Mouse (Mus musculus) kidney, postnatal 36 days (tissue): ENCODE measurements around the gene Man1b1.

Experiments used
- DNase-seq, 2 experiments: peaks; one replicate each; pipeline ENCODE4 v3.0.0; 2021 to 2022; ENCODE audit warnings: mixed read lengths in 2 of 2

Gene Man1b1

GRCm38 (mm10) chr2:25332286-25333160 lies at the start of gene Man1b1:
TSS of gene Man1b1 (plus strand) at chr2:25332338.
- DNase-seq = peak; percentile 99 to 100

- no peak for DNase-seq
Measured at GRCm38 (mm10) chr2:25285551-25285950, 46.6 kb upstream of the Man1b1 start.

GRCm38 (mm10) chr2:25286314-25286713 lies 45.8 kb upstream of the Man1b1 start:
- no peak for DNase-seq

GRCm38 (mm10) chr2:25286837-25287636 lies 45.1 kb upstream of the Man1b1 start:
- DNase-seq = peak; percentile 45 to 61

GRCm38 (mm10) chr2:25287927-25288649 lies 44.0 kb upstream of the Man1b1 start, which contains the start of gene Tmem210:
TSS of gene Tmem210 (plus strand) at chr2:25288145.
- DNase-seq = no peak

- DNase-seq = no peak
Measured at GRCm38 (mm10) chr2:25288734-25289345, 43.3 kb upstream of the Man1b1 start.

- DNase-seq = peak; percentile 83 to 84
Measured at GRCm38 (mm10) chr2:25289651-25290050, 42.5 kb upstream of the Man1b1 start, which contains the start of gene Lrrc26. TSS of gene Lrrc26 (plus strand) at chr2:25289915.

GRCm38 (mm10) chr2:25290101-25290815 lies 41.9 kb upstream of the Man1b1 start:
- DNase-seq = peak; percentile 29 to 50

- peak in 1 of 2 experiments; percentile 47 for DNase-seq
Measured at GRCm38 (mm10) chr2:25290816-25291130, 41.4 kb upstream of the Man1b1 start.

GRCm38 (mm10) chr2:25291184-25292053 lies 40.7 kb upstream of the Man1b1 start:
- peak in 1 of 2 experiments; percentile 51 for DNase-seq

GRCm38 (mm10) chr2:25292054-25292544 lies 40.0 kb upstream of the Man1b1 start:
- peak in 1 of 2 experiments; percentile 44 for DNase-seq

- DNase-seq = peak; percentile 70 to 94
Measured at GRCm38 (mm10) chr2:25292856-25293255, 39.3 kb upstream of the Man1b1 start.

GRCm38 (mm10) chr2:25293706-25294105 lies 38.4 kb upstream of the Man1b1 start:
- DNase-seq = no peak

- DNase-seq = no peak
Measured at GRCm38 (mm10) chr2:25297093-25297492, 35.0 kb upstream of the Man1b1 start.

- DNase-seq = no peak
Measured at GRCm38 (mm10) chr2:25298046-25298445, 34.1 kb upstream of the Man1b1 start.

GRCm38 (mm10) chr2:25303452-25303851 lies 28.7 kb upstream of the Man1b1 start:
- DNase-seq = no peak

- DNase-seq = no peak
Measured at GRCm38 (mm10) chr2:25303931-25304656, 28.0 kb upstream of the Man1b1 start.

- peak in 1 of 2 experiments; percentile 40 for DNase-seq
Measured at GRCm38 (mm10) chr2:25304657-25305541, 27.2 kb upstream of the Man1b1 start.
